Mouse (Mus musculus): ENCODE results near the gene Gm2974. TPM values are rescaled to one million over a fixed set of nuclear protein-coding genes. Genes with fewer than 3 reads are reported as not detected.
"Not testable (repeated sequence)": the region's sequence is repeated elsewhere in the genome, so short reads cannot be mapped to it uniquely, and the experiment has no call there.

Gene Gm2974
- 9.2 and 11.9 TPM in 2 replicates for polyA plus RNA-seq (2014; fragmentation: Nextera tagmentation; extraction: Ambion mirVana)

GRCm38 (mm10) chr14:4182491-4183210 lies at the start of gene Gm2974:
Gm2974 (plus strand) TSS chr14:4182576.
- H3K27ac ChIP-seq (replicated peaks; ENCODE audit: low read depth, low read length); H3K4me1 ChIP-seq (ENCODE audit: control insufficient read depth, insufficient read depth, low read length); H3K36me3 ChIP-seq (ENCODE audit: control insufficient read depth, insufficient read depth, low read length); ATAC-seq (ENCODE audit: low FRiP score, low TSS enrichment); H3K27me3 ChIP-seq (ENCODE audit: control insufficient read depth, insufficient read depth, low read length); H3K9me3 ChIP-seq (ENCODE audit: control insufficient read depth, low read length): not testable (repeated sequence)
- Histone ChIP-seq H3K4me2 (ENCODE audit: low read length) (peak within 1 kb of the TSS; percentile 54), H3K4me3 (replicated peaks; ENCODE audit: low read depth, low read length) (peak within 1 kb of the TSS; percentile 34), H3K9ac (replicated peaks; ENCODE audit: low read length) (peak within 1 kb of the TSS; percentile 51)
- 13% methylated on average over 40 of the region's 59 CpGs for WGBS
- peak; percentile 0 for DNase-seq

GRCm38 (mm10) chr14:4141646-4142045 lies 40.7 kb upstream of the Gm2974 start:
- H3K27ac ChIP-seq (replicated peaks; ENCODE audit: low read depth, low read length); H3K4me2 ChIP-seq (ENCODE audit: low read length); H3K4me3 ChIP-seq (replicated peaks; ENCODE audit: low read depth, low read length); ATAC-seq (ENCODE audit: low FRiP score, low TSS enrichment); H3K36me3 ChIP-seq (ENCODE audit: control insufficient read depth, insufficient read depth, low read length); H3K9me3 ChIP-seq (ENCODE audit: control insufficient read depth, low read length); H3K9ac ChIP-seq (replicated peaks; ENCODE audit: low read length); DNase-seq; H3K4me1 ChIP-seq (ENCODE audit: control insufficient read depth, insufficient read depth, low read length); H3K27me3 ChIP-seq (ENCODE audit: control insufficient read depth, insufficient read depth, low read length): not testable (repeated sequence)
- 88% methylated on average over 4 of the region's 4 CpGs for WGBS

- not testable (repeated sequence) for ATAC-seq (ENCODE audit: low FRiP score, low TSS enrichment); H3K27ac ChIP-seq (replicated peaks; ENCODE audit: low read depth, low read length); H3K36me3 ChIP-seq (ENCODE audit: control insufficient read depth, insufficient read depth, low read length); DNase-seq; H3K9me3 ChIP-seq (ENCODE audit: control insufficient read depth, low read length); H3K4me2 ChIP-seq (ENCODE audit: low read length); H3K27me3 ChIP-seq (ENCODE audit: control insufficient read depth, insufficient read depth, low read length); H3K4me1 ChIP-seq (ENCODE audit: control insufficient read depth, insufficient read depth, low read length); H3K9ac ChIP-seq (replicated peaks; ENCODE audit: low read length); H3K4me3 ChIP-seq (replicated peaks; ENCODE audit: low read depth, low read length)
- no CpG with 5 or more reads among the region's 2 CpGs for whole genome bisulfite sequencing
These were observed 17.6 kb upstream of the Gm2974 start, which contains the start of gene Gm3127 for GRCm38 (mm10) chr14:4164730-4165129. Gm3127 (plus strand) TSS chr14:4165030.

GRCm38 (mm10) chr14:4182030-4182429 lies 346 bp upstream of the Gm2974 start:
- peak overlapping the region; percentile 34 for H3K4me3 ChIP-seq (replicated peaks; ENCODE audit: low read depth, low read length)
- WGBS, result 10% methylated on average over 13 of the region's 14 CpGs
- not testable (repeated sequence) for H3K9me3 ChIP-seq (ENCODE audit: control insufficient read depth, low read length); ATAC-seq (ENCODE audit: low FRiP score, low TSS enrichment); H3K4me1 ChIP-seq (ENCODE audit: control insufficient read depth, insufficient read depth, low read length); H3K27ac ChIP-seq (replicated peaks; ENCODE audit: low read depth, low read length); H3K36me3 ChIP-seq (ENCODE audit: control insufficient read depth, insufficient read depth, low read length); H3K27me3 ChIP-seq (ENCODE audit: control insufficient read depth, insufficient read depth, low read length)
- DNase-seq, result peak; percentile 19
- peak overlapping the region; percentile 51 for H3K9ac ChIP-seq (replicated peaks; ENCODE audit: low read length)
- H3K4me2 ChIP-seq (ENCODE audit: low read length), result peak overlapping the region; percentile 54

- 38% methylated on average over 4 of the region's 10 CpGs for WGBS
- not testable (repeated sequence) for H3K27me3 ChIP-seq (ENCODE audit: control insufficient read depth, insufficient read depth, low read length); H3K4me1 ChIP-seq (ENCODE audit: control insufficient read depth, insufficient read depth, low read length); DNase-seq; H3K27ac ChIP-seq (replicated peaks; ENCODE audit: low read depth, low read length); H3K9ac ChIP-seq (replicated peaks; ENCODE audit: low read length); H3K4me2 ChIP-seq (ENCODE audit: low read length); H3K4me3 ChIP-seq (replicated peaks; ENCODE audit: low read depth, low read length); H3K36me3 ChIP-seq (ENCODE audit: control insufficient read depth, insufficient read depth, low read length); H3K9me3 ChIP-seq (ENCODE audit: control insufficient read depth, low read length); ATAC-seq (ENCODE audit: low FRiP score, low TSS enrichment)
These were observed 999 bp downstream of the Gm2974 start for GRCm38 (mm10) chr14:4183375-4183774.

GRCm38 (mm10) chr14:4249331-4249730 lies 67.0 kb downstream of the Gm2974 start, which contains the start of gene Gm3138:
Gm3138 (plus strand) TSS chr14:4249631.
- not testable (repeated sequence) for ATAC-seq (ENCODE audit: low FRiP score, low TSS enrichment); H3K27ac ChIP-seq (replicated peaks; ENCODE audit: low read depth, low read length); H3K9me3 ChIP-seq (ENCODE audit: control insufficient read depth, low read length); H3K27me3 ChIP-seq (ENCODE audit: control insufficient read depth, insufficient read depth, low read length); H3K4me2 ChIP-seq (ENCODE audit: low read length); DNase-seq; H3K4me1 ChIP-seq (ENCODE audit: control insufficient read depth, insufficient read depth, low read length); H3K9ac ChIP-seq (replicated peaks; ENCODE audit: low read length); H3K4me3 ChIP-seq (replicated peaks; ENCODE audit: low read depth, low read length); H3K36me3 ChIP-seq (ENCODE audit: control insufficient read depth, insufficient read depth, low read length)
- WGBS, result no CpG with 5 or more reads among the region's 2 CpGs

Other genes starting within 250 kb of the Gm2974 start
- 1.6 and 1.7 TPM in 2 replicates for gene Gm3095, start 219.0 kb upstream of the Gm2974 start, polyA plus RNA-seq (2014; fragmentation: Nextera tagmentation; extraction: Ambion mirVana)
- not detected in 2 replicates for gene Gm3099, start 184.2 kb upstream of the Gm2974 start, polyA plus RNA-seq (2014; fragmentation: Nextera tagmentation; extraction: Ambion mirVana)
- 4.2 and 4.4 TPM in 2 replicates for gene Gm5796, start 158.6 kb upstream of the Gm2974 start, polyA plus RNA-seq (2014; fragmentation: Nextera tagmentation; extraction: Ambion mirVana)
- gene Gm3115, start 98.5 kb upstream of the Gm2974 start, polyA plus RNA-seq (2014; fragmentation: Nextera tagmentation; extraction: Ambion mirVana), result not detected in 2 replicates
- 2.8 and 6.8 TPM in 2 replicates for gene Gm8108, start 72.0 kb upstream of the Gm2974 start, polyA plus RNA-seq (2014; fragmentation: Nextera tagmentation; extraction: Ambion mirVana)
- gene Gm3127, start 17.5 kb upstream of the Gm2974 start, polyA plus RNA-seq (2014; fragmentation: Nextera tagmentation; extraction: Ambion mirVana), result not detected in 2 replicates
- not detected in 2 replicates for gene Gm3138, start 67.1 kb downstream of the Gm2974 start, polyA plus RNA-seq (2014; fragmentation: Nextera tagmentation; extraction: Ambion mirVana)
- gene Gm3149, start 134.7 kb downstream of the Gm2974 start, polyA plus RNA-seq (2014; fragmentation: Nextera tagmentation; extraction: Ambion mirVana), result not detected in 2 replicates
- 5.9 and 7.7 TPM in 2 replicates for gene 2610042L04Rik, start 152.2 kb downstream of the Gm2974 start, polyA plus RNA-seq (2014; fragmentation: Nextera tagmentation; extraction: Ambion mirVana)
- gene Gm3159, start 214.9 kb downstream of the Gm2974 start, polyA plus RNA-seq (2014; fragmentation: Nextera tagmentation; extraction: Ambion mirVana), result not detected in 2 replicates
- gene Gm3164, start 232.9 kb downstream of the Gm2974 start, polyA plus RNA-seq (2014; fragmentation: Nextera tagmentation; extraction: Ambion mirVana), result 6.2 and 8.7 TPM in 2 replicates
- 1.7 and 2.0 TPM in 2 replicates for gene Gm3173, start 248.4 kb downstream of the Gm2974 start, polyA plus RNA-seq (2014; fragmentation: Nextera tagmentation; extraction: Ambion mirVana)